Mouse (Mus musculus) brain, embryonic 14.5 days (tissue): ENCODE results near the gene Kif22.

Source experiments
- CTCF ChIP-seq: fragments of 200-500 bp; IDR thresholded peaks from 2 replicates; pipeline ENCODE4 v1.5.1; 2012; ENCODE audit warnings: inconsistent platforms, mild to moderate bottlenecking, moderate library complexity, borderline replicate concordance; ENCODE audit not compliant: insufficient read depth, insufficient read length; ENCODE audit errors: extremely low read depth
- POLR2A ChIP-seq: fragments of 200-500 bp; IDR thresholded peaks from 2 replicates; pipeline ENCODE4 v1.6.1; 2012; ENCODE audit warnings: mild to moderate bottlenecking, inconsistent platforms, borderline replicate concordance; ENCODE audit not compliant: poor library complexity, insufficient read depth, insufficient read length, severe bottlenecking; ENCODE audit errors: extremely low read depth

DNA sequence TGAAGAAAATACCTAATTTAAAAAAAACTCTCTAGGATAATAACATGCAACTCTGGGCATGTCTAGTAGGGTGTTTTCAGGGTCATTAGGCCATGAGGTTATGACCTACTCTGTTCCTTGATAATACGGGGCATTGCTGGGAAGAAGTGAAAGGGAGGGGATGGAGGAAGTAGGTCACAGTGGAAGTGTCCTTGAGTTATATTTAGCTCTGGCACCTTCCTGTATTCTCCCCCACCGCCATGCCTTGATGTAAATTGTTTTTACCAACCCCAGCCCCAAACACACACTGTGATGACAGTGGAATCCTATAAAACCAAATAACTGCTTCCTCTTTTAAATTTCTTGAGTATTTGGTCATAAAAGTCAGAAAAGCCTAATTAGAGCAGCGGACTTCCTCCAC, 37.8 kb upstream of the Kif22 start:
- TF ChIP-seq CTCF: no peak
- TF ChIP-seq POLR2A: no peak
